Mouse (Mus musculus): ENCODE measurements around the gene Ctnna2.
A peak's percentile ranks its signal among the peaks of the same experiment; 100 is the strongest.

The Ctnna2 gene

GRCm38 (mm10) chr6:77157028-77157427 lies 822.5 kb downstream of the Ctnna2 start:
- DNase-seq (ENCODE audit: low spot score in 2 of 2), result no peak

GRCm38 (mm10) chr6:77139306-77139920 lies 840.1 kb downstream of the Ctnna2 start:
- no peak for DNase-seq (ENCODE audit: low spot score in 2 of 2)

DNA sequence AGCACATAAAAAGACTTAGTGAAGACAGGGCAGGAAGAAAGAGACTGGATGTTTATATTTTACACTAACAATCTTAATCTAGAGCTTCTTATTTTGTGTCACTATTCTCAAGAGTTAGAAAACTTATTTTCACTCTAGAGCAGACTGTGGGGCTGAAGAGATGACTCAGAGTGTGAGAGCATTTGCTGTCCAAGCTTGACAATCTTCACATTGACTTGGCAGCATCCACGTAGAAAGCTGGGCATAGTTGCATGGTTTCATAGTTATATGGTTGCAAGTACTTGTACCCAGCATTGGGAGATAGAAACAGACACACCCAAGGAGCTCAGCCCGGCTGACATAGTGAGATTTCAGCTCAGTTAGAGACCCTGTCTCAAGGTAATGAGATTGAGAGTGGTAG lies 858.6 kb downstream of the Ctnna2 start:
- DNase-seq (ENCODE audit: low spot score in 2 of 2), result no peak

DNA sequence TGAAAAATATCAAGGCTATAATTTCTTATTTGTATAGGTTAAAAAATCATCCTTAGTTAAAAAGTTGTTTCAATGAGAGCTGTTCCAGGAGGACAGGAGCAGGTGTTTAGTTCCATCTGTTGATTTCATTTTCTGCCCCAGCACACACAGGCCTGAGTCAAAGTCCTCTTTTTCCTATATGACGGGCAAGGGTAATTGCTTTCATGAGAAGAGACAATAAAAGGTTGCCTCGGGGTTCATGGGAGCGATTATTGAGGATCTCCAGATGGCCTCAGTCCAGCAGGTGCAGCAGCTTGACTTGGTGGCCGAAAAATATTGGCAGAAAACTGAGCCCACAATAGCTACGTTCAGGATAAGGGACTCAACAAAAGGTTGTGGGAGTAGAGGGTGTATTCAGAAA lies 859.0 kb downstream of the Ctnna2 start:
- no peak for DNase-seq (ENCODE audit: low spot score in 2 of 2)

DNA sequence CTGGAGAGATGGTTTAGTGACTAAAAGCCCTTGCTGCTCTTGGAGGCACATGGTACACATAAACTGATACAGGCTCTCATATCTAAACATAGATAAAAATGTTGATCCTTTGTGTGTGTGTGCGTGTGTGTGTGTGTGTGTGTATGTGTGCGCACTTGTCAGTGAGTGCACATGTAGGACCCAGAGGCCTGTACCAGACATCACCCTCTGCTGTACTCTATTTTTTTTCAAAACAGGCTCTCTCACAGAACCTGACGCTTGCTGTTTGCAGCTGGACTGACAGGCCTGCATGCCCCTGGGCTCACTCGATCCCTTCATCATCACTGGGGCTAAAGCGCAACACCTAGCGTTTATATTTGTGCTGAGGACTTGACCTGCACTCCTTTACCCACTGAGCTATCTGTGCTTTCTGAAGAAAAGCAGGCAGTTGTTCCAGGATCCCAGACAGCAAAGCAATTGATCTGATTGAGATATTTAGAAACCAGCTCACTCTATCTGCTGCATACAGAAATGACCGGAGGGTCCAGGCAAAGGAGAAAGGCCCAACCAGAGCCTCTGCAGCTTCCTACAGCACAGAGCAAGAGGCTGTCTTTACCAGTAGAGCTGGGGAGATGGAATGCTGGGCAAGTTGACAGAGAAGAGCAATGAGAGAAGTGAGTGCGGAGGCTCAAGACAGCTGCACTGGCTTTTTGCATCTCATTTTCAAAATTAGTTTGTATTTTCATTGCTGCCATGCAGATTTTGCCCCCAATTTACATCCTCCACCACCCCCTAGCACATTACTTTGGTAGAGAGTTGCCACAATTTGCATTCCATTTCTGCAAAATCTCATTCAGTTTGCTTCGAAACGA lies 870.2 kb downstream of the Ctnna2 start:
- no peak for DNase-seq (ENCODE audit: low spot score in 2 of 2)

GRCm38 (mm10) chr6:77101047-77101446 lies 878.5 kb downstream of the Ctnna2 start:
- no peak for DNase-seq (ENCODE audit: low spot score in 2 of 2)

DNA sequence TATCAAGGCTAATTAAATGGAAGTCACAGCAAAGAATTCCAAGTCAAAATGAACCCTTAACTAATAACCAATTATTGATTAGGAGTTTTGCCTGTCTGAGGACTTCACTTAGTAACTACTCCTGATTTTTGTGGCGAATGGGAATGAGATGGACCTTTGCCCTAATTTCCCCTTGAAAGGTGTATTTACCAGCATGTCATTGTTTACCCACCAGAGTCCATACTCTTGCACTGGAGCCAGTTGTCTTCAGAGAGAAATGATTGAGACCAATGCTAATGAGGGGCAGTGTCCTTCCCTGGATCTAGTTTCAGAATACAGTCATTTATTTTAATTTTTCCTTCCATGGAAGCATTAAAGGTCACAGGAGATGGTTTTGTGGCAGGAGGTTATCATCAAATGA lies 881.0 kb downstream of the Ctnna2 start:
- DNase-seq (ENCODE audit: low spot score in 2 of 2), result no peak

- peak in 1 of 2 experiments; percentile 66 for DNase-seq (ENCODE audit: low spot score in 2 of 2)
Measured at GRCm38 (mm10) chr6:77075396-77076376, 903.8 kb downstream of the Ctnna2 start.

DNA sequence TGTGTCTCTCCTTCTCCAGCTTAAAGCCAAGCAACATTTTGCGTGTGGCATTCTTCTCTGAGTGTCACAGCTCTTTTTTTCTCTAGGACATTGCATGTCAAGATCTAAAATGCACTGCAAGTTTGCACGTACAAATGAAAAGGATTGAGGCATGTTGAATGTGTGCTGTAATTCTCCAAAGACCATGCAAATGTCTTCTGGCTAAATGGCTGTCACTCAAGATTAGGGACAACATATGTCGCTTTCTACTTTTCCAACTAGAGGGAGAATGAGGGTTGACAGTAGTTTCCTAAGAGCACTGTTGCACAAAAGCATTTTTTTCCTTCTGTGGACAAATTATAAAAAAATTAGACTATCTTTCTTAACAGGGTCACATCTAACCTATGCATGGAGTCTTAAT lies 909.9 kb downstream of the Ctnna2 start:
- no peak for DNase-seq (ENCODE audit: low spot score in 2 of 2)

DNA sequence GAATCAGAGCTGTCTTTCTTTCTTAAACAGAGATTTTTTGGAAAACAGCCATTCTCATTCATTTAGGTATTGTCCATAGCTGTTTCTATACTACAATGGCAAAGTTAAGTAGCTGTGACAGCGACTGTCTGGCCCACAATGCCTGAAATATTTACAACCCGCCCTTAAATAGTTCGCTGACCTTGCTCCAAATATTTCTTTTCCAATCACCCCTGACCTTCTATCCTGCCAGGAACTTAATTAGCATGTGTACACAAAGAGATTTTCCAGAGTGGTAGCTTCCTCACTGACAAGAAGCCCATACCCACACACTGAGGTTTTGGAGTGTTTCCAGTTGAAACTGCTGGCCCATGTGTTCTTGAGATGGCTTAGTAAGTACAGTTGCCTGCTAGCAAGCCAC lies 928.8 kb downstream of the Ctnna2 start:
- DNase-seq (ENCODE audit: low spot score in 2 of 2), result no peak

DNA sequence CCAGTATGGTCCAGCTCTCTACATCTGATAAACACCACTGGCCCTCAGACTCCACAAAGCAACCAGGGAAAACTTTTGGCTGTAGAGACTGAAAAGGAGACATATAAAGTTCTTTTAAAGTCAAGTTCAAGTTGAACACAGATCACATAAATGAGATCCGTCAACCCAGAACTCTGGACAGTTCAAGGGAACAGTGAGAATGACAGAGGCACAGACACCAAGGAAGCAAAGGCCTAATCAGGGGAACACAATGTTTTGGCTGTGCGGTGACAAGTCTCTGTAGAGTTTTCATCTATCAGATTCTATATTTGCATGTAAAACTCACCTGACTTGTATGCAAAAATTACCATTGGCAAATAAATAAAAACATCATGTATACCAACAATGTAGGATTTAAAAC lies 929.3 kb downstream of the Ctnna2 start:
- DNase-seq (ENCODE audit: low spot score in 2 of 2), result no peak

DNA sequence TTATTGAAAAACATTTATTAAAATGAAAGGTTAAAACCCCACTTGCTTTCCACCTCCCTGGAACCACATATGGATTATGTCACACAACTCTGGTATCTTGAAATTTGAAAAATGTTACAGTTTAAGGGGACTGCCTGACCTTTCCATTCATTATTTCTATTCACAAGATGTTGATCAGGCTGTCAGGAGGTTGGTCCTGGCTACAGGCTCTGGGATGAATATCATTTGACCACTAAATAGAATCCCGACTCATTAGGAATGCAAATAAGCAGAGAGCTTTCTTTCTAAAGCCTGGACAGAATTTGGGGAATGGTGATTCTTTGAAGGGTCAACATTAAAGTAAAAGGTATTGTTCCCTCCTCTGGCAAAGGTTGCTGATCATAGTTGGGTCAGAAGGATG lies 931.9 kb downstream of the Ctnna2 start:
- DNase-seq (ENCODE audit: low spot score in 2 of 2), result no peak

GRCm38 (mm10) chr6:77025066-77025465 lies 954.4 kb downstream of the Ctnna2 start:
- DNase-seq (ENCODE audit: low spot score in 2 of 2), result no peak

DNA sequence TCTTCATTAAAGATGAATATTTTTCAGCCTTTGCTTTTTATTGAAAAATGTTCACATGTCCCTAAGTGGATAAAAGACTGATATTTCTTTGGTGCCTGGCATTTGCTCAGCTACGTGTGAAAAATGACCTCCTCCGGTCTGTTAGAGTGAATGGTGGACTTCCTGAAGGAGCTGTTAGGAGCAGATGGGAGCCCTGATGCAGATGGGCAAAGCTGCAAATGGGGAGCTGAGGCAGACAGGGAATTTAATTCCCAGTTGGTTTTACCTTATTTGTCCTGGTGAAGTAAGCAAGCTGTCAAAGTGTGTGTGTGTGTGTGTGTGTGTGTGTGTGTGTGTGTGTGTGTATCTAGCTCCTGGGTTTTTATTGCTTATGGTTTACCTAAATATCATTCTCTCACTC lies 966.3 kb downstream of the Ctnna2 start:
- no peak for DNase-seq (ENCODE audit: low spot score in 2 of 2)

GRCm38 (mm10) chr6:77011001-77011400 lies 968.5 kb downstream of the Ctnna2 start:
- no peak for DNase-seq (ENCODE audit: low spot score in 2 of 2)

DNA sequence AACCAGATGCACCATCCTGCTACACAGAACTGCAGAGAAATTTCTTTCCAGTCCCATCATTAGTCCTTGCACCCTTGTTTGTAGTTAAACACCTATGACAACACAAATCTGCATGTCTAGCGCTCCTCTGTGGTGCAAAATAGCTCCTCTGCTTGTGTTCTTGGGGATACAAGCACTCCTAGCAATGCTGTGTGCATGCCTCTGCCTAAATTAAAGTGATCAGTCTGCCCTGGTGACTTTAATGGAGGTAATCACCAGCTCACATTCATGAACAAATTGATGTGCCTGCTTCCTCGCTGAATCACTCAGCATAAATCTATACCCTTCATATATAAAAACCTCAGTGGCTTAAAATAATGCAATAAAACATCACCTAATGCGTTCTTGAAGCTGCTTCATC lies 987.4 kb downstream of the Ctnna2 start:
- no peak for DNase-seq (ENCODE audit: low spot score in 2 of 2)

- no peak for DNase-seq (ENCODE audit: low spot score in 2 of 2)
Measured at GRCm38 (mm10) chr6:76984773-76985172, 994.7 kb downstream of the Ctnna2 start.

DNA sequence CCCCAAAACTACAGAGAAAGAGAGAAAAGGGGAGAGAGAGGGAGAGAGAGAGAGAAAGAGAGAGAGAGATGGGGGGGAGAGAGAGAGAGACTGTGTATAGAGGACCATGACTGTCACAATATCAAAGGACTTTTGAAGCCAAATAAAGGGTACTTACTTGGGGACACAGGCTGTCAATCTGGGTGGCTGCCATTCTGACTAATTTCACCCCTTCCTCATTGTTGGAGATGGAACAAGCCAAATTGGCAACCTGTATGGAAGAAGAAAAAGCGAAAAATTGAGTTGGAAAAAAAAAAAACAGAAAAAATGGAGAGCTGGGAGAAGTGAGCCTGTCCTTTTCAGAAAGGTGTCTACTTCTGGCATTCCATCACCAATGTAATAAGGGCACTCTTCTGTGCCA lies 997.8 kb downstream of the Ctnna2 start:
- DNase-seq (ENCODE audit: low spot score in 2 of 2), result no peak

DNA sequence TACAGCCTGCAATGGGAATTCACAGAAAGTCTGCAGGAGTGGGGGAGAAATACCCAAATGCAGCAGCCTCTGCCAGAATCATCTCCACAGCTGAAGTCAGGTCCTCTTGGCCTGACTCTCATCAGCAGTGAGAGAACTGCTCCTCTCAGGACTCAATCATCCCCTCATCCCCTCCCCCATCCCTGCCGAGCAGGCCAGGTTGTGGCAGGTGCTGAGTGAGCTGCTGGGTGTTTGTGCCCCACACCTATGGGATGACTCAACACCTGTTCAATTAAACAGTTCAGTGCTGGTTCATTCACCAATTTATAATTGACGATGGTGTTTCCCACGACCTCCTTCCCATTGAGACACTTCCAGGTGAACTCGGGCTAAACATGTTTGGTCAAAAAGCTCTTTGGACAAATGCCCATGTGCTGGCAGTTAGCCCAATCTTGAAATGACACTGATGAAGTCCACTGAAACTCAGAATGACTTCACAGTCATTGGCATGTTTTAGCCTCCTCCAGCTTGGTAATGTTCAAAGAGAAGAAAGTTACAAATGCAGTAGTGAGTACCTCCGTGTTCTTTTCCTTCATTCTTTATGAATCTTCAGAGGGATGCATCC lies 1000.1 kb downstream of the Ctnna2 start:
- DNase-seq (ENCODE audit: low spot score in 2 of 2), result peak; percentile 20 to 40

- DNase-seq (ENCODE audit: low spot score in 2 of 2), result peak; percentile 51 to 69
Measured at GRCm38 (mm10) chr6:76977817-76978216, 1001.7 kb downstream of the Ctnna2 start.

DNA sequence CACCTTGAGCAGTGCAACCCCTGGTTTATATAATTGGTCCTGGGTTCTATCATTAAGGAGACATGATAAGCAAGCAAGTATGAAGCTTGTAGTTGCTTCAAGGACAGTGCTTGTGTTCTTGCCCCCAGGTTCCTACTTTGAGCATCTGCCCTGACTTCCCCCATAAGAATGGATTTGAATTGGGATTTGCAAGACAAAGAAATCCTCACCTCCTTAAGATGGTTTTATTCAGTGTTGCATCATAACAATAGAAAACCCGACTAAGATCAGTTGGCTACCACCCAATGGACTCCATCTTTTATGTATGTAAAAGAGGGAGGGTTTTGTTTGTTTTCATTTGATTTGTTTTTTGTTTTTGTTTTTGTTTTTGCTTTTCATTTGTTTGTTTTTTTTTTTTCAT lies 1005.2 kb downstream of the Ctnna2 start:
- DNase-seq (ENCODE audit: low spot score in 2 of 2), result no peak

- no peak for DNase-seq (ENCODE audit: low spot score in 2 of 2)
Measured at GRCm38 (mm10) chr6:76964998-76965432, 1014.5 kb downstream of the Ctnna2 start.

All from urinary bladder, postnatal 36 days (tissue).